Mouse (Mus musculus) A20 (cell line): ENCODE data around the gene Atg4a-ps.
"Not testable (repeated sequence)": the region's sequence is repeated elsewhere in the genome, so short reads cannot be mapped to it uniquely, and the experiment has no call there.

Experiments used
- DNase-seq: peaks from one replicate; pipeline ENCODE4 v3.0.0-alpha.2; 2011; ENCODE audit warnings: low read depth, low spot score

Gene Atg4a-ps

GRCm38 (mm10) chr3:103645968-103646367 lies at the start of gene Atg4a-ps:
TSS of gene Atg4a-ps (minus strand) at chr3:103646068.
- not testable (repeated sequence) for DNase-seq

- DNase-seq, result no peak
These were observed 49.7 kb upstream of the Atg4a-ps start for GRCm38 (mm10) chr3:103695556-103695955.

GRCm38 (mm10) chr3:103690506-103690905 lies 44.6 kb upstream of the Atg4a-ps start:
- DNase-seq, result peak; percentile 26

- DNase-seq, result peak; percentile 24
These were observed 43.2 kb upstream of the Atg4a-ps start for GRCm38 (mm10) chr3:103689043-103689442.

- DNase-seq, result no peak
These were observed 38.1 kb upstream of the Atg4a-ps start for GRCm38 (mm10) chr3:103683966-103684319.

- DNase-seq, result no peak
These were observed 37.5 kb upstream of the Atg4a-ps start for GRCm38 (mm10) chr3:103683234-103683965.

- no peak for DNase-seq
These were observed 36.6 kb upstream of the Atg4a-ps start for GRCm38 (mm10) chr3:103682473-103682872.

- DNase-seq, result no peak
These were observed 32.9 kb upstream of the Atg4a-ps start for GRCm38 (mm10) chr3:103678811-103679210.

- DNase-seq, result no peak
These were observed 26.8 kb upstream of the Atg4a-ps start for GRCm38 (mm10) chr3:103672716-103673115.

- DNase-seq, result no peak
These were observed 26.2 kb upstream of the Atg4a-ps start for GRCm38 (mm10) chr3:103672113-103672512.

- DNase-seq, result no peak
These were observed 17.5 kb upstream of the Atg4a-ps start for GRCm38 (mm10) chr3:103663385-103663784.

- no peak for DNase-seq
These were observed 15.8 kb upstream of the Atg4a-ps start for GRCm38 (mm10) chr3:103661714-103662113.

GRCm38 (mm10) chr3:103660012-103660411 lies 14.1 kb upstream of the Atg4a-ps start:
- no peak for DNase-seq

- no peak for DNase-seq
These were observed 4.5 kb upstream of the Atg4a-ps start for GRCm38 (mm10) chr3:103650406-103650805.

GRCm38 (mm10) chr3:103649716-103650115 lies 3.8 kb upstream of the Atg4a-ps start:
- DNase-seq, result no peak

GRCm38 (mm10) chr3:103648486-103648885 lies 2.6 kb upstream of the Atg4a-ps start:
- DNase-seq, result no peak

GRCm38 (mm10) chr3:103647164-103647867 lies 1.4 kb upstream of the Atg4a-ps start:
- no peak for DNase-seq

- no peak for DNase-seq
These were observed 4.6 kb downstream of the Atg4a-ps start for GRCm38 (mm10) chr3:103641301-103641700.

GRCm38 (mm10) chr3:103640226-103640803 lies 5.6 kb downstream of the Atg4a-ps start:
- DNase-seq, result no peak

- no peak for DNase-seq
These were observed 8.2 kb downstream of the Atg4a-ps start for GRCm38 (mm10) chr3:103637641-103638040.

- DNase-seq, result no peak
These were observed 11.6 kb downstream of the Atg4a-ps start for GRCm38 (mm10) chr3:103634256-103634655.

- no peak for DNase-seq
These were observed 12.0 kb downstream of the Atg4a-ps start for GRCm38 (mm10) chr3:103633831-103634230.

GRCm38 (mm10) chr3:103633124-103633523 lies 12.7 kb downstream of the Atg4a-ps start:
- no peak for DNase-seq
